Mouse (Mus musculus): ENCODE results near the gene Tmem108. TPM values are rescaled to one million over a fixed set of nuclear protein-coding genes. Genes with fewer than 3 reads are reported as not detected.

The Tmem108 gene
- total RNA-seq, 1 experiment from 2014 or later = not detected

DNA sequence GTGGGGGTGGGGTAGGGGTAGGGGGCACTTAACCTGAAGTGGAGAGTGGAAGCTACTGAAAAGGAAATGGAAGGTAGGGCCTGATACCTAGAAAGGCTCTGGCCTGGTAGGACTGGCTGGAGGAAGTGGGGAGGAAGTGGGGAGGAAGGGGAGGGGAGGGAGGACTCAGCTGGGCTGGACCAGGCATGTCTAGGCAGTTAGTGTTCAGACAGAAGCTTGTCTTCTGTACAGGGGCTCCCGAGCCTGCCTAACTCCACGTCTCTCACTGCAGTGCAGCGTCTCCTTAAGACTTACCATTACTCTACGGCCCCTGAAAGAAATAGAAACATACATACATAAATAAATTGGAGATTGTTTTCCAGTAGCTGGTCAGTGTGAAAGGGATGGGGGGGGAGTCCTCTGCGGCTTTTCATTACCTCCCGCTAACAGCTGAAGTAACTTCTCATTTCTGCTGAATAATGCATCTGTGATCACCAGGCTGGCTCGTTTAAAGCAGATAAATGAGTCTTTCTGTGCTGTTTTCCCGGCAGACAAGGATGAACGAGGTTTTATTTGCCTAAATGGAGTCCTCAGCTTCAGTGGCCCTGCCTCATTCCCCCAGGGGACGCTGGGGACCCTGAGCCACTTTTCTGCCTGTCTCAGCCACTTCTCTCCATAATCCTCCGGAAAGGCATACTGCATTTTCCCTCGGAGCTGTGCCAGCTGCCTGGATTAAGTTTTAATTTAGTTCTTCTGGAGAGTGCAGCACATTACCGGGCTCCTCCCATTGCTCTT lies 287.5 kb downstream of the Tmem108 start:
- peak; percentile 51 to 79 for ATAC-seq (replicated peaks in 1 of 2; ENCODE audit: insufficient read depth in 1 of 2, low FRiP score in 2 of 2, low TSS enrichment in 1 of 2, low read depth in 1 of 2, poor library complexity in 2 of 2, severe bottlenecking in 2 of 2)

DNA sequence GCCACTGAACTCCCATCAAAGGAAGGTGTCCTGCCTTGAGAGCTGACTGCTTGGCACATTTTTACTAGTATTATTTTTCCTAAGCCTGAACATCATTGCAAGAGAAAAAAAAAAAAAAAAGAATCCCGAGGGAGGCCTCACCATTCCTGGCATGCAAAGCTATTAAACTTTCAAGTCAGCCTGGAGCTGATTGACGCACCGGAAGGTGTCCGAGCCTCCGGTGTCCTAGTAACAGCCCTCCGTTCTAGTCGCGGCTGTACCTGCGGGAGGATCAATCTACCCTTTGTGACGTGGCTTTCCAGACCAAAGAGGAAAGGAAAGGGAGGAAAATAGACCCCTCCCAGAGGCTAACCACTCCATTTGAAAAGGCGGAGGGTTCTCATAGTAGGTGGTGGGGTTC lies 289.9 kb downstream of the Tmem108 start:
- ATAC-seq (replicated peaks in 1 of 2; ENCODE audit: insufficient read depth in 1 of 2, low FRiP score in 2 of 2, low TSS enrichment in 1 of 2, low read depth in 1 of 2, poor library complexity in 2 of 2, severe bottlenecking in 2 of 2) = no peak

DNA sequence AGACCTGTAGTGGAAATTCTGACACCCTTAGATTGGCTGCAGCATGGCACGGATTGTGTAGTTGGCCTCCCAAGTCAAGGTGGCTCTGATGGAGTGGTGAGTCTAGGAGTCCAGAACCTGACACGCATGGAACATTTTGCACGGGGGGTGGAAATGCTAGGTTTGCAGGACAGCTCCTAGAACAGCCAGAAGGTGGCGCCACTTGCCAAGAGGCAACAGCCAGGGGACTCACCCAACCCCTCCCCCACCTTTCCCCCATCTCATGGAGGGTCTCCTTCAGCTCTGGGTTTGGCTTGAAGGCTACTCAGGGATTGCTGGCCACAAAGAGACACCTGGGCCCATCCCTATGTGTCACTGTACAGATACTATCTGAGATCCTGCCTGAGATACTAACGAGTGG lies 292.1 kb downstream of the Tmem108 start:
- ATAC-seq (replicated peaks in 1 of 2; ENCODE audit: insufficient read depth in 1 of 2, low FRiP score in 2 of 2, low TSS enrichment in 1 of 2, low read depth in 1 of 2, poor library complexity in 2 of 2, severe bottlenecking in 2 of 2) = no peak

DNA sequence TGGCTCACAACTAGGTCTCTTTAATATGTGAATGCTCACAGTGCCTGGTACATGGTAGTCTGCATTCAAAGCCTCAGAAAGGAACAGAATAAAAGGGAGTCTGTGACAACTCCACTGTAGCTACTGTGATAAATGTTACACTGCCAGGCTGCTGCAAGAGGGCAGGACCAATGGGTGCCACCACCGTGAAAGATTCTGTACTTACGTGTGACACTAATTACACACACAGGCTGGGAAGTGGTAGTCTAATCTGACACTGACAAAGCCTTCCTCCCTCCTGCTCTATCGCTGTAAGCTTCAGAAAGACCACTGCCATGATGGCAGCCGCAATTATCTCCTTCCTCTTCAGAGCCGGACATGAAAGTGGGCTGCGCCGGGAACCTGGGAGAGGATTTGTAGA lies 292.7 kb downstream of the Tmem108 start:
- ATAC-seq (replicated peaks in 1 of 2; ENCODE audit: insufficient read depth in 1 of 2, low FRiP score in 2 of 2, low TSS enrichment in 1 of 2, low read depth in 1 of 2, poor library complexity in 2 of 2, severe bottlenecking in 2 of 2) = no peak

DNA sequence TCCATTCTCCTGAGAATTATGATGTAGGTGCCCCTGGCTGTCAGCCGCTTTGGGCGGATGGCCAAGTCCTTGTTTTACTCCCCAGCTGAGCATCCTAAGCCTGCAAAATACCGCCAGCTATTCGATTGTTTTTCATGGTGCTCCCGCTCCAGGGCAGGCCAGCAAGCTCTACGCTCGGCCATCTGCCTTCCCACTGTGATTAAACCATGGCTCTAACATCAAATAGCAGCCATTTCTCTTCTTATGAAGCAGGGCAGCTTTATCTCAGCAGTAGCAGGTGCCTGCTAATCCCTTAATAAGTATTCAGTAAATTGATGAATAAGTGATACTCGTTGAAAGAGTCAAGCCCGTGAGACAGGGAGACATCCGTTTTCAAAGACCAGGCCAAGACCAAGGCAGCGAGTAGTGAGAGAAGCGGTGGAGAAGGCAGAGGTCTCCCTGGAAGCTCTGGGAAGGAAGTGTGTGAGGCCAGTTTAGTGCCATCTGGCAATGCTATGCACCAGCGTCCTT lies 295.9 kb downstream of the Tmem108 start:
- no peak for ATAC-seq (replicated peaks in 1 of 2; ENCODE audit: insufficient read depth in 1 of 2, low FRiP score in 2 of 2, low TSS enrichment in 1 of 2, low read depth in 1 of 2, poor library complexity in 2 of 2, severe bottlenecking in 2 of 2)

DNA sequence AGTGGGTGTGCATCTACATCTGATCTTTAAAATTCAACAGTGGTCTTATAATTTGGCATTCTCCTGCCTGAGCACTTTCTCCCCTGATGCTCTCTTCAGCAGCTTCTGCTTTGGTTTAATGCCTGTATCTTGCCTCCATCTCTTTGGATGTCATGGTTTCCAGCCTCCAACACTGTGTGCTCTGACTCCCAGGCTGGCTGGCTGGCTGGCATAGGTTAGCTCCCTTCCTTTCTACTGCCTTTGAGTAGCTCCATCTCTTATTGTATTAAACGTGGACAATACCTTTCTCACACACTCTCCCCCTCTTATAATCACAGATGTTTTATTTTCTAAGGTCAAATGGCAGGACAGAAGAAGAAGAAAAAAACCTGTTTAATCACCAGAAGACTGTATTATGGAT lies 296.3 kb downstream of the Tmem108 start:
- no peak for ATAC-seq (replicated peaks in 1 of 2; ENCODE audit: insufficient read depth in 1 of 2, low FRiP score in 2 of 2, low TSS enrichment in 1 of 2, low read depth in 1 of 2, poor library complexity in 2 of 2, severe bottlenecking in 2 of 2)

DNA sequence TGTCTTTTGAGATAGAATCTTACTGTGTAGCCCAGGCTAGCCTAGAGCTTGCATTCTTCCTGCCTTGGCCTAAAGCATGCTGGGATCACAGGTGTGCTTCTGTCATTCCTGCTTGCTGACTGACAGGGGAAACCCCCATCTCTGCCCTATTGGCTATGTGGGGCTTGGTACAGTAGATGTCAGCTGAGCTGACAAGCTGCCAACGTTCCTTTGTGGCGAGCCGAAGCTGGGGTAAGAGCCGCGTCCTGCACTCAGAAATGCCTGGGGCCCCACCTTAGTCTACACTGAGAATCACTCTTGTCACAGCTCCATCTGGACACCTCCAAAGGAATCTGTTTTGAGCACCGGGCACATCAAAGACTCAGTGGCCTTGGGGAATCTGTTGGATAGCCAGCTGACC lies 297.8 kb downstream of the Tmem108 start:
- peak in 1 of 2 experiments; percentile 29; a peak in 2 of 4 replicates for ATAC-seq (replicated peaks in 1 of 2; ENCODE audit: insufficient read depth in 1 of 2, low FRiP score in 2 of 2, low TSS enrichment in 1 of 2, low read depth in 1 of 2, poor library complexity in 2 of 2, severe bottlenecking in 2 of 2)

DNA sequence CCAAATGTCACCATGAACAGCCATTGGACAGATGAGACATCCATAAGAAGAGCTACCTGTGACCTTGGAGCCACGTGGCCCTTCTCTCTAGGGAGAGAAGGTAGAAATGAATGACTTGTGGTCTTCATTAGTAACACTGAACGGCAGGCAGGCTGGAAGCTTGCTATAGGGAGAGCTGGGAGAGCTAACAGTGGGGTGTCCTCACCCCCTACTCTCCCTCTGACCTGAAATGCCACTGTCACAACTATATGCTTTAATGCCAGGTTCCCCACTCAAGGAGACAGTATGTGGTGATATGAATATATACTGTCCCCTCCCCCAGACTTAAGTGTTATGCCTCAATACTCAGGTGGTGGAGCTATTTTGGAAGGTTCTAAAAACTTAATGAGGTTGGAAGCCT lies 301.8 kb downstream of the Tmem108 start:
- no peak for ATAC-seq (replicated peaks in 1 of 2; ENCODE audit: insufficient read depth in 1 of 2, low FRiP score in 2 of 2, low TSS enrichment in 1 of 2, low read depth in 1 of 2, poor library complexity in 2 of 2, severe bottlenecking in 2 of 2)

DNA sequence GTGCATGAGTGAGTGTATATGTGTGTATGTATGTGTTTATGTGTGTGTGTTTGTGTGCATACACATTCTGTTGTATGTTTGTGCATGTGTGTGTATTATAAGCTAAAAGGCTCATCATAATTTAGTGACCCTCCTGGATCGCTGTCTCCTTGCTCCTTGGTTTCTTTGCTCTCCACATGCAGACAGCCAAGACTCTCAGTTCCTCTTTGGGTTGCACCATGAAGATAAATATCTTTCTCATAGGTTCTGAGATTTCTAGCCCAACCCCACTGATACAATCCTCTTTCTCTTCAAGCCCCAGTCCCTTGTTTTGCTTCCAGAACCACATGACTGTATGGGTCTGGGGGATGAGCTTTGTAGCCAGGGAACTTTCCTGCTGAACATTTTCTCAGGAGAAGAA lies 302.3 kb downstream of the Tmem108 start:
- no peak for ATAC-seq (replicated peaks in 1 of 2; ENCODE audit: insufficient read depth in 1 of 2, low FRiP score in 2 of 2, low TSS enrichment in 1 of 2, low read depth in 1 of 2, poor library complexity in 2 of 2, severe bottlenecking in 2 of 2)

DNA sequence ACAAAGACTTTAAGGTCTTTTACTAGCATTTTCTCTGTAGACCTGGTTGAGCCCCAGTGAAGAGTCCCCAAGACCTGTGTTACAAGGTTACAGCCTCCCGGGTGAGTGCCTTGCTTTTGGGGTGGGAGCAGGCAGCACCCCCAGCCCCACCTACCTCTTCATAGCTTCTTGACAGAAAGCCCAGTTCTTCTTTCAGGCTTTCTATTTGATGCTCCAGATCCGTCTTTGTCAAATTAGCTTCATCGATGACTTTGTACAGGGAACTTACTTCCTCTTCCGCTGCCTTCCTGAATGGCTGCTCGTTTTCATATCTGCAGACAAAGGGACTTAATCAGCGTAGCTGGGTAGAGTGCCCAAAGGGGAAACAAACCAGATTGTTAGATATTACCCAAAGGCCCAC lies 312.0 kb downstream of the Tmem108 start:
- peak; percentile 19 to 38; a peak in 3 of 4 replicates for ATAC-seq (replicated peaks in 1 of 2; ENCODE audit: insufficient read depth in 1 of 2, low FRiP score in 2 of 2, low TSS enrichment in 1 of 2, low read depth in 1 of 2, poor library complexity in 2 of 2, severe bottlenecking in 2 of 2)

DNA sequence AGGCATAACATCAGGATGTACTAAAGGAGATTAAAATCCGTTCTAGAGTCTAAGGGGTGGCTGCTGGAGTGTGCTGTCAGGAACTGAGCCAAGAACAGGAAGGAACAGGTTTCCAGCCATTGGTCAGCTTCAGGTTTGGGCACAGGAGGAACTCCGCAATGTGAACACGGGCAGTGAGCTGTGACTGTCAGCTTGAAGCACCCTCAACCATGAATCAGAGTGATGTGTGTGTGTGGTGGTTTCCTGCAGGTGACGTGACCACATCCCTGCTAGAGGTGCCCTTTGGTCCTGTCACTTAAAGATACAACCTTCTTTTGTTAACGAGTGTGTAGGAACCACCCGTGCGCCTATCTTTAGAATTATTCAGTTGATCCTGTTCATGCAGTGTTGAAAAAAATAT lies 312.5 kb downstream of the Tmem108 start:
- ATAC-seq (replicated peaks in 1 of 2; ENCODE audit: insufficient read depth in 1 of 2, low FRiP score in 2 of 2, low TSS enrichment in 1 of 2, low read depth in 1 of 2, poor library complexity in 2 of 2, severe bottlenecking in 2 of 2) = peak; percentile 99

DNA sequence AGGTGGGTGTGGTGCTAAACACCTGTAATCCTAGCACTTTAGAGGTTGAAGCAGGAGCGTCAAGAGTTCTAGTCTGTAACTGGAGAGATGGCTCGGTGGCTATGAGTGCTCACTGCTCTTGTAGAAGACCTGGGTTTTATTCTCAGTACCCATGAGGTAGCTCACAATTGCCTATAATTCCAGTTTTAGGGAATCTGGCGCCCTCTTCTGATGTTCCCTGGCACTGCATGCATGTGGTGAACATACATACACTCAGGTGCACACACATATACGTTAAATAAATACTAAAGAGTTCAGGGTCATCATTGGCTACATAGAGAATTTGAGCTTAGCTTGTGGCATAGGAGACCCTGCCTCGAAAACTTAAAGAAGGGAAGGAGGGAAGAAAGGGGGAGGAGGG lies 317.0 kb downstream of the Tmem108 start:
- ATAC-seq (replicated peaks in 1 of 2; ENCODE audit: insufficient read depth in 1 of 2, low FRiP score in 2 of 2, low TSS enrichment in 1 of 2, low read depth in 1 of 2, poor library complexity in 2 of 2, severe bottlenecking in 2 of 2) = no peak

DNA sequence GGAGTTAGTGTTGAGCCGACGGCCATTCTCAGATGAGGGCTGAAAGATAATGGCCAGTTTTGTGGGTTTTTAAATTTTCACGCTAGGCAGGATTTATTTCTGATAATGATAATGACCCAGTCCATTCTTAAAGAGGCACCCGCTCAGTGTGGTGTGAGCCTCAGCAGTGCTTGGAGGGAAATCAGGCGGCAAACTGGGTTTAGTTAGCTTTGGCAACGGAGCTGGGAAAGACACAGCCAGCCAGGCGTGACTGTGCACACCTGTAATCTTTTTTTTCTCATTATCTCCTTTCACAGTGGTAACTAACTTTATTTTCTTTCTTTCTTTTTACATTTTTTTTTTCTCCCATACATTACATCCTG lies 317.8 kb downstream of the Tmem108 start:
- ATAC-seq (replicated peaks in 1 of 2; ENCODE audit: insufficient read depth in 1 of 2, low FRiP score in 2 of 2, low TSS enrichment in 1 of 2, low read depth in 1 of 2, poor library complexity in 2 of 2, severe bottlenecking in 2 of 2) = no peak

DNA sequence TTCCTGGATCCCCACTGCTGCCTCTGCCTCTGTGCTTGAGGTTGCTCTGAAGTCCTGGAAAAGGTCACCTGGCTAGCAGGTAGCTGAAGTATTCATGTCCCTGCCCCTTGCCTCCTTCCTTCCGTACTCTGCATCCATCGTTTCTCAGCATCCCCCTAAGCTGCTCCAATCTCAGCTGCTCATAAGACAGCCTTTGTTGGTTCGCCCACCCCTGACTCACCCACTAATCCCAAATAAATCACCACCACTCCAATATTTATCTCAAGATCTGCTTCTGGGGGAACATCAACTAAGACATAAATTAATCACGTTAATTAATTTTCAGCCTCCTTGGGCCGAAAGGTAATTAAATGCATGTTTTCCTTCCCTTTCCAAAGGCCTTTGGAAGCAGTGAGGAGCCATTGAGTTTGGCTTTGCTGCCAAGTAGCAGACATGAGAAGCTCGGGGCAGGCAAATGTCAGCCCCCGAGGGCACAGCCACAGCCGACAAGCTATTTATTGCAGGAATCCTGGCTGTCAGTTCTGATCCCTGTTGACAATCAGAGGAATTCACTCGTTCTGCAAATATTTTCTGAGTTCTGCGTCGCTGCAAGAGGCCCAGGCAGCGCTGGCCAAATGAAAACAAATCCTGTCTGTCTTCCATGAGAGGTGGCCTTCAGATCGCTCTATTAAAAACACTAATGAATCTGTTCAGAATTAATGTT lies 318.4 kb downstream of the Tmem108 start:
- ATAC-seq (replicated peaks in 1 of 2; ENCODE audit: insufficient read depth in 1 of 2, low FRiP score in 2 of 2, low TSS enrichment in 1 of 2, low read depth in 1 of 2, poor library complexity in 2 of 2, severe bottlenecking in 2 of 2) = no peak

DNA sequence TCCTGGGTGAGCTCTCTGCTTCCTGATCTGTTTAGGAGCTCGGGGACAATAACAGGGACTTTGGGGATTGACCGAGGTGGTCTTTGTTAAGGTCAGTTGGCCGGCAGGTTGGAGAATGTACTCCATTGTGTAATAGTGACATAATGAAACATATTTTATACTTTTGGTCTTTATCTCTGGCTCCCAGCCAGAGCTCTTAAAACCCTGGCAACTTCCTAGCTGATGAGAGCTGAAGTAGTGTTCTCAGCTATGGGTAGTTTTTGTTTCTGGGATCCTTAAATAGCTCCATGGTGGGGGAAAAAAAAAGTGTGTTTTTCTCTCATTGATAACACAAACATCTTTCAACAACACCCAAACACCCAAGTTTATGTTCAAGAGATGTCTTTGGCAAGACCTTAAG lies 321.0 kb downstream of the Tmem108 start:
- no peak for ATAC-seq (replicated peaks in 1 of 2; ENCODE audit: insufficient read depth in 1 of 2, low FRiP score in 2 of 2, low TSS enrichment in 1 of 2, low read depth in 1 of 2, poor library complexity in 2 of 2, severe bottlenecking in 2 of 2)

DNA sequence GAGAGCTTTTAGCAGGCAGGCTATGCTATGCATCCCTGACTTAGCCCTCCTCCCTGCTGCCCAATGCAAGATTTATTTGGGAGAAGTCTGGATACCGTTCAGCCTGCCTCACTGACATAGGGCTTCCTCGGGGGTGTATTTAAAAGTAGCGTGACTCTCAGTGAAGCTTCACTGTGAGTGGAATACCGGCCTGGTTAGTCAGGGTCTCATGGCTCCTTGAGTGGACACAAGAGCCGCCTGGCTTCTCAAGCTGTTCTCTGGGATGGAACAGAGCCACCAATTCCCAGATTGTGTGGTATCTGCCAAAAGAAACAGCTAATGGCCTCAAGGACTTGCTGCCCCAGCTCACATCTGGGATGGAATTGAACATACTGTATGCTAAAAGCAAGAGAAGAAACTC lies 324.5 kb downstream of the Tmem108 start:
- no peak for ATAC-seq (replicated peaks in 1 of 2; ENCODE audit: insufficient read depth in 1 of 2, low FRiP score in 2 of 2, low TSS enrichment in 1 of 2, low read depth in 1 of 2, poor library complexity in 2 of 2, severe bottlenecking in 2 of 2)

DNA sequence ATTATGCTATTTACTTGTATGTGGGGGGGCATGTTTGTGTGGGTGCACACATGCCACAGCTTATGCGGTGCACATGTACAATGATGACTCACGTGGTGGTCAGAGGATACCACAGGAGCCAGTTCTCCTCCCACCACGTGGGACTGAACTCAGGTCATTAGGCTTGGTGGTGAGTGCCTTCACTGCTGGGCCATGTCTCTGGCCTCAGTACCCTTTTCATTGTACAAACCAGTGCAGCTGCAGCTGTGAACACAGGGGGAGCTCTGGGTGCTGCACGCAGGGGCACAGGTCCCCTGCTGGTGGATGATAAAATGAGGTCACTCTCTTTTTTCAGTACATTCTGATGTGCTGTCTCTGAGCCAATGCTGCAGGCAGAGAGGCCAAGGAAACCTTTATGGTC lies 327.5 kb downstream of the Tmem108 start:
- peak; percentile 88 to 93 for ATAC-seq (replicated peaks in 1 of 2; ENCODE audit: insufficient read depth in 1 of 2, low FRiP score in 2 of 2, low TSS enrichment in 1 of 2, low read depth in 1 of 2, poor library complexity in 2 of 2, severe bottlenecking in 2 of 2)
